Mouse (Mus musculus) heart, adult 11 months (tissue): ENCODE results near the gene Elmod1.
"Not testable (repeated sequence)": the region's sequence is repeated elsewhere in the genome, so short reads cannot be mapped to it uniquely, and the experiment has no call there.

Experiments
- DNase-seq: peaks from one replicate; pipeline ENCODE4 v3.0.0; 2022

Elmod1 gene

GRCm38 (mm10) chr9:53975122-53975518, at the start of gene Elmod1:
Gene Elmod1 (minus strand): TSS chr9:53975301.
- DNase-seq: no peak

GRCm38 (mm10) chr9:54022795-54023194, 47.7 kb upstream of the Elmod1 start:
- DNase-seq: no peak

GRCm38 (mm10) chr9:53994528-53994927, 19.4 kb upstream of the Elmod1 start:
- no peak for DNase-seq

- not testable (repeated sequence) for DNase-seq
Observed at GRCm38 (mm10) chr9:53992567-53992966, 17.5 kb upstream of the Elmod1 start.

- DNase-seq: no peak
Observed at GRCm38 (mm10) chr9:53990921-53991320, 15.8 kb upstream of the Elmod1 start.

GRCm38 (mm10) chr9:53986972-53987371, 11.9 kb upstream of the Elmod1 start:
- DNase-seq: no peak

- DNase-seq: no peak
Observed at GRCm38 (mm10) chr9:53984868-53985267, 9.8 kb upstream of the Elmod1 start.

GRCm38 (mm10) chr9:53974328-53975121, 576 bp downstream of the Elmod1 start:
- DNase-seq: no peak

GRCm38 (mm10) chr9:53973929-53974327, 1.2 kb downstream of the Elmod1 start:
- DNase-seq: no peak

- DNase-seq: no peak
Observed at GRCm38 (mm10) chr9:53973241-53973640, 1.9 kb downstream of the Elmod1 start.

- no peak for DNase-seq
Observed at GRCm38 (mm10) chr9:53972358-53972757, 2.7 kb downstream of the Elmod1 start.

GRCm38 (mm10) chr9:53967610-53968368, 7.3 kb downstream of the Elmod1 start:
- peak; percentile 77 for DNase-seq

- DNase-seq: no peak
Observed at GRCm38 (mm10) chr9:53957021-53957420, 18.1 kb downstream of the Elmod1 start.

GRCm38 (mm10) chr9:53954853-53955252, 20.2 kb downstream of the Elmod1 start:
- no peak for DNase-seq

- peak; percentile 59 for DNase-seq
Observed at GRCm38 (mm10) chr9:53947463-53947862, 27.6 kb downstream of the Elmod1 start.

GRCm38 (mm10) chr9:53938555-53938954, 36.5 kb downstream of the Elmod1 start:
- DNase-seq: no peak

GRCm38 (mm10) chr9:53934179-53934578, 40.9 kb downstream of the Elmod1 start:
- DNase-seq: peak; percentile 83

- peak; percentile 6 for DNase-seq
Observed at GRCm38 (mm10) chr9:53933375-53933774, 41.7 kb downstream of the Elmod1 start.

GRCm38 (mm10) chr9:53930906-53931305, 44.2 kb downstream of the Elmod1 start:
- DNase-seq: peak; percentile 43

- DNase-seq: no peak
Observed at GRCm38 (mm10) chr9:53921061-53921460, 54.0 kb downstream of the Elmod1 start.

- no peak for DNase-seq
Observed at GRCm38 (mm10) chr9:53915929-53916721, 59.0 kb downstream of the Elmod1 start.

- no peak for DNase-seq
Observed at GRCm38 (mm10) chr9:53910823-53911222, 64.3 kb downstream of the Elmod1 start.

GRCm38 (mm10) chr9:53910331-53910730, 64.8 kb downstream of the Elmod1 start:
- no peak for DNase-seq
